Mouse (Mus musculus) neural tube, embryonic 14.5 days (tissue): Measurements from ENCODE around the gene Kpnb1. TPM values are rescaled to one million over a fixed set of nuclear protein-coding genes. Genes with fewer than 3 reads are reported as not detected.
A peak's percentile ranks its signal among the peaks of the same experiment; 100 is the strongest.

Experiments used
- ATAC-seq: fragments of 200-750 bp; cut with Nextera tagmentation; 2 replicates; pipeline ENCODE4 v1.8.0; 2017; ENCODE audit warnings: low read depth, mild to moderate bottlenecking, moderate TSS enrichment, moderate library complexity
- H3K27ac ChIP-seq: fragments of 300-500 bp; sonication (generic); 2 replicates; pipeline ENCODE4 v1.5.1; 2014; ENCODE audit warnings: low read depth, mild to moderate bottlenecking, control low read depth, low read length, moderate library complexity, mixed read lengths
- H3K27me3 ChIP-seq: fragments of 300-500 bp; sonication (generic); 2 replicates; pipeline ENCODE4 v1.6.1; 2014; ENCODE audit warnings: low read length; ENCODE audit not compliant: control insufficient read depth, insufficient read depth
- H3K36me3 ChIP-seq: fragments of 300-500 bp; sonication (generic); 2 replicates; pipeline ENCODE4 v1.6.1; 2014; ENCODE audit warnings: low read length, mixed read lengths; ENCODE audit not compliant: control insufficient read depth, insufficient read depth
- H3K4me1 ChIP-seq: fragments of 300-500 bp; sonication (generic); 2 replicates; pipeline ENCODE4 v1.6.1; 2014; ENCODE audit warnings: low read length; ENCODE audit not compliant: control insufficient read depth, insufficient read depth
- H3K4me2 ChIP-seq: fragments of 300-500 bp; sonication (generic); 2 replicates; pipeline ENCODE4 v1.6.1; 2014; ENCODE audit warnings: mild to moderate bottlenecking, low read depth, low read length, control low read depth
- H3K4me3 ChIP-seq: fragments of 300-500 bp; sonication (generic); 2 replicates; pipeline ENCODE4 v1.5.1; 2014; ENCODE audit warnings: low read depth, low read length, control low read depth, mixed read lengths
- H3K9ac ChIP-seq: fragments of 300-500 bp; sonication (generic); replicated peaks from 2 replicates; pipeline ENCODE4 v1.6.1; 2014; ENCODE audit warnings: low read depth, mild to moderate bottlenecking, control low read depth, low read length, mixed read lengths
- H3K9me3 ChIP-seq: fragments of 300-500 bp; sonication (generic); 2 replicates; pipeline ENCODE4 v1.6.1; 2016; ENCODE audit warnings: low read length; ENCODE audit not compliant: control insufficient read depth
- WGBS: fragments of 180-500 bp; shearing (Covaris S2); extraction: QIAGEN DNeasy Blood & Tissue Kit; methylation state at CpG from one replicate; pipeline ENCODE4 v1.1.7; 2014; 5-methylcytosine and 5-hydroxymethylcytosine counted together
- polyA plus RNA-seq: library from polyadenylated mRNA; unstranded; fragments of >200 nt; fragmentation: Nextera tagmentation; extraction: Ambion mirVana; gene quantifications from 2 replicates; pipeline ENCODE4 v1.2.1, GENCODE M21; 2014

Gene Kpnb1
- polyA plus RNA-seq, 1 experiment from 2014 or later, result 32.1 TPM

DNA sequence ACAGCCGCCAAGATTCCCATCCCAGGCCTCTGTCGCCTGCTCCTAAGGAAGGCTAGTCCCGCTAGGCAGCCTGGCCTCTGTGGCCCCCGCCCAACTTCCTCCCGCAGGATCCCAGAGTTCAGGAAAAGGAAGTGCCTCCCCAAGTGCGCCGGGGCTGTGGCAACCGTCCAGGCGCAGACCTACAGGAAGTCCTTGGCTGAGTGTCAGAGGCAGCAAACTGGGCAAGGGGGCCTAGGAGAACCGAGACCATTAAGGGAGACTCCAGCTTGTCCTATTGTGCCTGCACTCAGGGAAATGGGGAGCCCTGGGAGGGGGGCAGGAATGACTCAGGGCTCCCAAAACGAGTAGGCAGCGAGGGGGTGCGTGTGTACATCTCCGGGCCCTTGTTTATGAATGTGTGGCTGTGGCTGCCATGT is 37.7 kb downstream of the Kpnb1 start:
- H3K4me3 ChIP-seq, result peak overlapping the region; percentile 77
- H3K27ac ChIP-seq, result peak overlapping the region; percentile 94
- H3K9me3 ChIP-seq, result no peaks in the 10 kb centered on the region
- peak overlapping the region; percentile 95 for H3K9ac ChIP-seq
- WGBS, result 3% methylated on average over 14 of the region's 14 CpGs
- H3K27me3 ChIP-seq, result no peaks in the 10 kb centered on the region
- H3K4me2 ChIP-seq, result peak overlapping the region; percentile 51
- no peak; the same call in none of the 2 replicates for ATAC-seq
- H3K4me1 ChIP-seq, result peaks cover 21% of the 10 kb centered on the region
- peaks cover 20% of the 10 kb centered on the region; the same call in 1 of the 2 replicates for H3K36me3 ChIP-seq

- WGBS, result 31% methylated on average over 9 of the region's 9 CpGs
- Histone ChIP-seq H3K27ac (no peak overlapping the region), H3K27me3 (no peaks in the 10 kb centered on the region), H3K9ac (no peak overlapping the region), H3K4me2 (peak overlapping the region; percentile 51; the same call in 1 of the 2 replicates), H3K4me3 (no peak overlapping the region), H3K9me3 (no peaks in the 10 kb centered on the region), H3K36me3 (peaks cover 27% of the 10 kb centered on the region; the same call in 1 of the 2 replicates), H3K4me1 (peaks cover 21% of the 10 kb centered on the region)
- no peak for ATAC-seq
Observed at GRCm38 (mm10) chr11:97149026-97149425, 38.7 kb downstream of the Kpnb1 start.

- ATAC-seq, result no peak
- H3K36me3 ChIP-seq, result peaks cover 30% of the 10 kb centered on the region; the same call in 1 of the 2 replicates
- H3K9me3 ChIP-seq, result no peaks in the 10 kb centered on the region
- WGBS, result 35% methylated on average over 12 of the region's 12 CpGs
- H3K9ac ChIP-seq, result no peak overlapping the region
- no peak overlapping the region for H3K27ac ChIP-seq
- H3K27me3 ChIP-seq, result no peaks in the 10 kb centered on the region
- peaks cover 21% of the 10 kb centered on the region for H3K4me1 ChIP-seq
- peak overlapping the region; percentile 51; the same call in 1 of the 2 replicates for H3K4me2 ChIP-seq
- no peak overlapping the region for H3K4me3 ChIP-seq
Observed at GRCm38 (mm10) chr11:97148591-97148990, 39.1 kb downstream of the Kpnb1 start.

- no peaks in the 10 kb centered on the region for H3K27me3 ChIP-seq
- no peaks in the 10 kb centered on the region for H3K9me3 ChIP-seq
- 82% methylated on average over 8 of the region's 8 CpGs for WGBS
- H3K36me3 ChIP-seq, result peaks cover 42% of the 10 kb centered on the region; the same call in 1 of the 2 replicates
- H3K4me2 ChIP-seq, result no peak overlapping the region
- no peak for ATAC-seq
- H3K4me3 ChIP-seq, result no peak overlapping the region
- H3K9ac ChIP-seq, result no peak overlapping the region
- no peak overlapping the region for H3K27ac ChIP-seq
- H3K4me1 ChIP-seq, result peaks cover 14% of the 10 kb centered on the region
Observed at GRCm38 (mm10) chr11:97147333-97147732, 40.3 kb downstream of the Kpnb1 start.

GRCm38 (mm10) chr11:97146724-97147123 is 41.0 kb downstream of the Kpnb1 start:
- H3K9me3 ChIP-seq, result no peaks in the 10 kb centered on the region
- no peaks in the 10 kb centered on the region for H3K27me3 ChIP-seq
- H3K27ac ChIP-seq, result no peak overlapping the region
- H3K4me1 ChIP-seq, result peaks cover 8% of the 10 kb centered on the region; the same call in 1 of the 2 replicates
- H3K36me3 ChIP-seq, result peaks cover 42% of the 10 kb centered on the region; the same call in 1 of the 2 replicates
- ATAC-seq, result no peak
- H3K9ac ChIP-seq, result no peak overlapping the region
- WGBS, result 8% methylated on average over 8 of the region's 8 CpGs
- no peak overlapping the region for H3K4me3 ChIP-seq
- H3K4me2 ChIP-seq, result no peak overlapping the region

DNA sequence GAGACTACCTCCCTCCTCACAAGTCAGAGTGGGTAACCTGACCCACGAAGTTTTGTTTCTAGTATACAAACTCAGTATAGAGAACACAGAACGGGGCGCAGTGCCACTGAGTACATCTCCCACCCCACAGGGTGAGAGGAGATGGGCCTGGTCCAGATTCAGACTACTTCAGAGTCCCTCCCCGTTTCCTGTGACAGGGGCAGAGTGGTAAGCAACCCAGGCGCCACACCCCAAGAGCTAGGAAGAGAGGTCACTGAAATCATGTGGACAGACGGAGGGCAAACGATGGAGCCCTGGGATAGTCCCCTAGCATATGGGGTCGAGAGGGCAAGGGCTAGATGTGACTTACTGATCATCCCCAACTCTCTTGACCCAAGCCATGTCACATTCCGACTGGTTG is 41.7 kb downstream of the Kpnb1 start:
- Histone ChIP-seq H3K4me1 (peaks cover 8% of the 10 kb centered on the region; the same call in 1 of the 2 replicates), H3K9me3 (no peaks in the 10 kb centered on the region), H3K27me3 (no peaks in the 10 kb centered on the region), H3K27ac (no peak overlapping the region), H3K9ac (no peak overlapping the region), H3K4me2 (no peak overlapping the region), H3K36me3 (peaks cover 42% of the 10 kb centered on the region; the same call in 1 of the 2 replicates), H3K4me3 (no peak overlapping the region)
- no peak for ATAC-seq
- WGBS, result 81% methylated on average over 9 of the region's 9 CpGs

- Histone ChIP-seq H3K9ac (no peak overlapping the region), H3K27ac (no peak overlapping the region), H3K4me3 (no peak overlapping the region), H3K36me3 (peaks cover 42% of the 10 kb centered on the region; the same call in 1 of the 2 replicates), H3K9me3 (no peaks in the 10 kb centered on the region), H3K27me3 (no peaks in the 10 kb centered on the region), H3K4me2 (no peak overlapping the region), H3K4me1 (peaks cover 8% of the 10 kb centered on the region; the same call in 1 of the 2 replicates)
- no peak for ATAC-seq
- WGBS, result 91% methylated on average over 2 of the region's 2 CpGs
Observed at GRCm38 (mm10) chr11:97145320-97145719, 42.4 kb downstream of the Kpnb1 start.

GRCm38 (mm10) chr11:97143196-97143900 is 44.3 kb downstream of the Kpnb1 start:
- 83% methylated on average over 9 of the region's 9 CpGs for WGBS
- H3K4me3 ChIP-seq, result no peak overlapping the region
- H3K36me3 ChIP-seq, result peaks cover 42% of the 10 kb centered on the region; the same call in 1 of the 2 replicates
- H3K4me1 ChIP-seq, result peaks cover 15% of the 10 kb centered on the region
- H3K4me2 ChIP-seq, result no peak overlapping the region
- H3K9me3 ChIP-seq, result no peaks in the 10 kb centered on the region
- no peak for ATAC-seq
- H3K27ac ChIP-seq, result no peak overlapping the region
- no peaks in the 10 kb centered on the region for H3K27me3 ChIP-seq
- no peak overlapping the region for H3K9ac ChIP-seq

DNA sequence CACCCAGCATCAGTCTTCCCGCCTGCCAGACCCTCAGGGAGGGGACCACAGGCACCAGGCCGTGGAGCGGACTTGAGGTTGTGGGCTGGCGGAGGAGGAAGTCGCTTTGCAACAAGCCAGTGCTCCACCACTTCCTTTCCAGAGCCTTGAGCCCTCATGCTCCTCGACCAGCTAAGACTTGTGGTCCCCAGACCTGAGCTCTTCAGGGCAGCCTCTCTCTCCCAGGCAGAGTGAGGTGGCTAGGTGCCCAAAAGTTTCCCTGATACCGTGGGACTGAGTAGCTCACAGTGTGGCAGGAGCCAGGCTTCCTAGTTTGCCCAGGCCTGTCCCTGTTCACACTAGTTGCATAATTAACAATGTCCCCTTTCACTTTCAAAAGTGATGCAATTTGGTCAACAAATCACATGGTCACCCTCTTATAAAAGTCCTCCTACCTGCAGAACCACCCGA is 45.5 kb downstream of the Kpnb1 start:
- no peaks in the 10 kb centered on the region for H3K9me3 ChIP-seq
- ATAC-seq, result no peak
- no peak overlapping the region for H3K9ac ChIP-seq
- no peaks in the 10 kb centered on the region for H3K27me3 ChIP-seq
- no peak overlapping the region for H3K4me3 ChIP-seq
- no peak overlapping the region for H3K27ac ChIP-seq
- 78% methylated on average over 7 of the region's 8 CpGs for WGBS
- peaks cover 34% of the 10 kb centered on the region; the same call in 1 of the 2 replicates for H3K36me3 ChIP-seq
- no peak overlapping the region for H3K4me2 ChIP-seq
- peaks cover 20% of the 10 kb centered on the region for H3K4me1 ChIP-seq
